Mouse (Mus musculus) lung, embryonic 15.5 days (tissue): ENCODE measurements around the gene Tgfb3. TPM values are rescaled to one million over a fixed set of nuclear protein-coding genes. Genes with fewer than 3 reads are reported as not detected.
A peak's percentile ranks its signal among the peaks of the same experiment; 100 is the strongest.

Source experiments
- ATAC-seq: fragments of 200-750 bp; cut with Nextera tagmentation; 2 replicates; pipeline ENCODE4 v1.8.0; 2017; ENCODE audit warnings: moderate number of reproducible peaks, borderline replicate concordance; ENCODE audit not compliant: low FRiP score, low TSS enrichment; ENCODE audit errors: extremely low read depth
- H3K27ac ChIP-seq: fragments of 300-500 bp; sonication (generic); 2 replicates; pipeline ENCODE4 v1.5.1; 2015; ENCODE audit warnings: moderate library complexity, mild to moderate bottlenecking, inconsistent platforms
- H3K27me3 ChIP-seq: fragments of 300-500 bp; sonication (generic); 2 replicates; pipeline ENCODE4 v1.6.1; 2015; ENCODE audit warnings: inconsistent platforms
- H3K36me3 ChIP-seq: fragments of 300-500 bp; sonication (generic); 2 replicates; pipeline ENCODE4 v1.6.1; 2015; ENCODE audit warnings: inconsistent platforms
- H3K4me1 ChIP-seq: fragments of 300-500 bp; sonication (generic); 2 replicates; pipeline ENCODE4 v1.6.1; 2015; ENCODE audit warnings: inconsistent platforms
- H3K4me2 ChIP-seq: fragments of 300-500 bp; sonication (generic); 2 replicates; pipeline ENCODE4 v1.6.1; 2015; ENCODE audit warnings: inconsistent platforms, mild to moderate bottlenecking, moderate library complexity
- H3K4me3 ChIP-seq: fragments of 300-500 bp; sonication (generic); 2 replicates; pipeline ENCODE4 v1.5.1; 2015; ENCODE audit warnings: mild to moderate bottlenecking, inconsistent platforms
- H3K9ac ChIP-seq: fragments of 300-500 bp; sonication (generic); 2 replicates; pipeline ENCODE4 v1.6.1; 2015; ENCODE audit warnings: inconsistent platforms
- H3K9me3 ChIP-seq: fragments of 300-500 bp; sonication (generic); 2 replicates; pipeline ENCODE4 v1.6.1; 2016; ENCODE audit warnings: inconsistent platforms
- WGBS: fragments of 180-500 bp; shearing (Covaris S2); methylation state at CpG from one replicate; pipeline ENCODE4 v1.1.7; 2015; 5-methylcytosine and 5-hydroxymethylcytosine counted together
- polyA plus RNA-seq: library from polyadenylated mRNA; unstranded; fragments of >200 nt; fragmentation: Nextera tagmentation; extraction: Ambion mirVana; gene quantifications from 2 replicates; pipeline ENCODE4 v1.2.1, GENCODE M21; 2015

Gene Tgfb3
- polyA plus RNA-seq, 1 experiment from 2014 or later = 51.8 TPM

- ATAC-seq = no peak
- no peak overlapping the region for H3K9ac ChIP-seq
- no peak overlapping the region for H3K4me3 ChIP-seq
- no peak overlapping the region for H3K4me2 ChIP-seq
- no peaks in the 10 kb centered on the region for H3K36me3 ChIP-seq
- H3K4me1 ChIP-seq = no peaks in the 10 kb centered on the region
- no peaks in the 10 kb centered on the region for H3K27me3 ChIP-seq
- no peaks in the 10 kb centered on the region for H3K9me3 ChIP-seq
- 74% methylated on average over 6 of the region's 6 CpGs for WGBS
- H3K27ac ChIP-seq = no peak overlapping the region
Measured at GRCm38 (mm10) chr12:86049813-86050212, 29.0 kb downstream of the Tgfb3 start.

DNA sequence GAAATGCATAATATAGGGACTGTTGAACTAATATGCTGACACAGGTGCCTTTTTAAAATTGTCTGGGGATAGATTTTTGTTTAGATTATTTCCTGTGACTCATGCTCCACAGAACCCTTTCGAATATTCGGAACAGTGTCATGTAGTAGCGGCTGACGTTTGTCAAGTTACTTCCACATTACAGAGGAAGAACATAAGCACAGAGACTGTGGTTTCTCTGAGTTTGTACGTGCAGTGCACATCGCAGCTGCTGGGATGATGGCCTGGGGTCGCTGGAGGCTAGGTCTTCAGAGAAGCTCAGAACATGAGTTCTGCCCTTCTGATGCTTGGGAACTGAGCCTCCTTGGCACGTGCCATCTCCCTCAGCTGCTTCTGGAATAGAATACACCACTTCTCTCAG is 31.5 kb downstream of the Tgfb3 start:
- peaks cover 5% of the 10 kb centered on the region; the same call in 1 of the 2 replicates for H3K36me3 ChIP-seq
- no peak overlapping the region for H3K27ac ChIP-seq
- no peaks in the 10 kb centered on the region for H3K4me1 ChIP-seq
- no peak for ATAC-seq
- no peak overlapping the region for H3K9ac ChIP-seq
- no peaks in the 10 kb centered on the region for H3K27me3 ChIP-seq
- H3K4me2 ChIP-seq = no peak overlapping the region
- H3K4me3 ChIP-seq = no peak overlapping the region
- 72% methylated on average over 8 of the region's 8 CpGs for WGBS
- H3K9me3 ChIP-seq = no peaks in the 10 kb centered on the region

- no peak for ATAC-seq
- H3K9me3 ChIP-seq = no peaks in the 10 kb centered on the region
- H3K36me3 ChIP-seq = peaks cover 5% of the 10 kb centered on the region; the same call in 1 of the 2 replicates
- no peak overlapping the region for H3K9ac ChIP-seq
- no peak overlapping the region for H3K4me3 ChIP-seq
- WGBS = 95% methylated on average over 2 of the region's 2 CpGs
- no peak overlapping the region for H3K27ac ChIP-seq
- no peaks in the 10 kb centered on the region for H3K27me3 ChIP-seq
- H3K4me1 ChIP-seq = no peaks in the 10 kb centered on the region
- H3K4me2 ChIP-seq = no peak overlapping the region
Measured at GRCm38 (mm10) chr12:86046776-86047175, 32.1 kb downstream of the Tgfb3 start.

- Histone ChIP-seq H3K36me3 (peaks cover 5% of the 10 kb centered on the region; the same call in 1 of the 2 replicates), H3K9ac (no peak overlapping the region), H3K27me3 (no peaks in the 10 kb centered on the region), H3K4me3 (no peak overlapping the region), H3K4me1 (no peaks in the 10 kb centered on the region), H3K4me2 (no peak overlapping the region), H3K27ac (no peak overlapping the region), H3K9me3 (no peaks in the 10 kb centered on the region)
- ATAC-seq = no peak
- 78% methylated on average over 5 of the region's 5 CpGs for WGBS
Measured at GRCm38 (mm10) chr12:86046141-86046540, 32.7 kb downstream of the Tgfb3 start.

- Histone ChIP-seq H3K9ac (no peak overlapping the region), H3K27ac (no peak overlapping the region), H3K9me3 (no peaks in the 10 kb centered on the region), H3K4me3 (no peak overlapping the region), H3K4me2 (no peak overlapping the region), H3K27me3 (no peaks in the 10 kb centered on the region), H3K36me3 (peaks cover 5% of the 10 kb centered on the region; the same call in 1 of the 2 replicates), H3K4me1 (peaks cover 12% of the 10 kb centered on the region)
- ATAC-seq = no peak
- WGBS = 75% methylated on average over 4 of the region's 6 CpGs
Measured at GRCm38 (mm10) chr12:86039751-86040150, 39.1 kb downstream of the Tgfb3 start.

- WGBS = 83% methylated on average over 5 of the region's 5 CpGs
- Histone ChIP-seq H3K27me3 (no peaks in the 10 kb centered on the region), H3K4me3 (no peak overlapping the region), H3K9ac (no peak overlapping the region), H3K27ac (no peak overlapping the region), H3K36me3 (peaks cover 5% of the 10 kb centered on the region; the same call in 1 of the 2 replicates), H3K9me3 (no peaks in the 10 kb centered on the region), H3K4me2 (no peak overlapping the region), H3K4me1 (peaks cover 12% of the 10 kb centered on the region)
- no peak for ATAC-seq
Measured at GRCm38 (mm10) chr12:86039078-86039477, 39.8 kb downstream of the Tgfb3 start.

DNA sequence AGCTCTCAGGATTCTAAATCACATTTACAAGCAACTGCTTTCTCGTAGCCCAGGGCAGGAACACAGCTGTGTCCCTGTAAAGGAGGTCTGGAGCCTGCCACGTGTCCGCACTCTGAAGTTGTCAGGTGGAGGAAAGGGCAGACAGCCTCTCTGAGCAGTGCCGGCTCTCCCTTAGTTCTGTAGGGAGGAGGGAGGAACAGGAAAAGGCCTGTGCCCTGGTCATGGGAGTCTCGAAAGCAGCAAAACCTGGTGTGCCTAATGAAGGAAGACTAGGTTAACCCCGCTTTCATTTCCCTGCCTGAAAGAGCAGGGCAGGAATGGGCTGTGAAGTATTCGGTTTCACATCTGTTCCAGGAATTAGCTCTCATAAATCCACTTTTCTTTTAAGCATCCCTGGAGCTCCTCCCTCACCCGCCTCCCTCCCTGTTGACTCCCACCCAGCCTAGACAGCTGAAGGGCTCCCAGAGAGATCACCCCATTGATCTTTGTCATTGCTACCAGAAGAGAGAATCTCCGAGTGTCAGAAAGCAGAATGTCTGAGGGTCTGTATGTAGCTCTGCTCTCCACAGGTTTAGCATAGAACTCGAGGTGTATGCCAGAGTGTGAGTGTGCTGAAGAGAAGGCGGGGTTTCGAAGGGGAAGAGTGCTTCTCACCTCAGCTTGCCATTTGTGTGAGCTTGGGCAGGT is 41.5 kb downstream of the Tgfb3 start:
- no peak overlapping the region for H3K4me2 ChIP-seq

GRCm38 (mm10) chr12:86036368-86037166 is 42.3 kb downstream of the Tgfb3 start:
- Histone ChIP-seq H3K36me3 (no peaks in the 10 kb centered on the region), H3K4me1 (peaks cover 14% of the 10 kb centered on the region), H3K4me3 (no peak overlapping the region), H3K27me3 (no peaks in the 10 kb centered on the region), H3K9me3 (no peaks in the 10 kb centered on the region), H3K27ac (peak overlapping the region; percentile 26), H3K9ac (no peak overlapping the region), H3K4me2 (no peak overlapping the region)
- WGBS = 38% methylated on average over 9 of the region's 9 CpGs
- ATAC-seq = no peak

More for the DNA sequence above, 41.5 kb downstream of the Tgfb3 start:
- H3K9me3 ChIP-seq = no peaks in the 10 kb centered on the region
- ATAC-seq = 0 out of 2 replicates have a peak, but pooled peaks have one; percentile 11
- H3K27ac ChIP-seq = peak overlapping the region; percentile 26
- H3K36me3 ChIP-seq = no peaks in the 10 kb centered on the region
- H3K27me3 ChIP-seq = no peaks in the 10 kb centered on the region
- H3K9ac ChIP-seq = no peak overlapping the region
- no peak overlapping the region for H3K4me3 ChIP-seq
- peaks cover 14% of the 10 kb centered on the region for H3K4me1 ChIP-seq
- 22% methylated on average over 12 of the region's 12 CpGs for WGBS

GRCm38 (mm10) chr12:86035586-86035985 is 43.3 kb downstream of the Tgfb3 start:
- Histone ChIP-seq H3K27ac (no peak overlapping the region), H3K4me1 (peaks cover 14% of the 10 kb centered on the region)

DNA sequence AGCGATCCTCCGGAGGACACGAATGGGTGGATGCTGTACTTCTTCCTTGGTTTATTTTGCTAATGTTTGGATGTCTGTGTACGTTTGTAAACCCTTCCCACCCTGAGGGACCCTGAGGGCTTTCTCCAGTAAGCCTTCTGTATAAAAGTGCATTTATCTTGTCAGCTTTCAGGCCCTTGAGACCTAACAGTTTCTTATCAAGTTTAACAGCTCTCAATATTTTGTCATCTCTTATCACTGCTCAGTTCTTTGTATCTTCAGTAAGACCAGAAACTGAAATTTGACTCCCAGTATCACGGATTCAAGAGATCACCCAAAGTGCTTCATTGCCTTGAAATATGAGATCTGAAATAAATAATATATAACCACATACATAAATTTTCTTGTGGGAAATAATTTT is 47.9 kb downstream of the Tgfb3 start:
- Histone ChIP-seq H3K4me1 (peaks cover 7% of the 10 kb centered on the region; the same call in 1 of the 2 replicates), H3K4me2 (no peak overlapping the region), H3K36me3 (0 out of 2 replicates have a peak, but pooled peaks cover 3% of the 10 kb centered on the region), H3K27me3 (no peaks in the 10 kb centered on the region), H3K4me3 (no peak overlapping the region), H3K9me3 (no peaks in the 10 kb centered on the region), H3K27ac (no peak overlapping the region), H3K9ac (no peak overlapping the region)
- WGBS = 52% methylated on average over 5 of the region's 5 CpGs
- no peak for ATAC-seq

More at GRCm38 (mm10) chr12:86035586-86035985, 43.3 kb downstream of the Tgfb3 start:
- ATAC-seq = no peak
- H3K9ac ChIP-seq = no peak overlapping the region
- H3K9me3 ChIP-seq = no peaks in the 10 kb centered on the region
- no peaks in the 10 kb centered on the region for H3K36me3 ChIP-seq
- H3K4me3 ChIP-seq = no peak overlapping the region
- H3K4me2 ChIP-seq = no peak overlapping the region
- no peaks in the 10 kb centered on the region for H3K27me3 ChIP-seq

GRCm38 (mm10) chr12:86027747-86028146 is 51.1 kb downstream of the Tgfb3 start:
- no peak overlapping the region for H3K9ac ChIP-seq
- 0 out of 2 replicates have a peak, but pooled peaks cover 3% of the 10 kb centered on the region for H3K36me3 ChIP-seq
- ATAC-seq = no peak
- H3K4me3 ChIP-seq = no peak overlapping the region
- H3K27ac ChIP-seq = no peak overlapping the region
- H3K27me3 ChIP-seq = no peaks in the 10 kb centered on the region
- H3K4me2 ChIP-seq = no peak overlapping the region
- H3K4me1 ChIP-seq = peaks cover 28% of the 10 kb centered on the region
- 80% methylated on average over 1 of the region's 1 CpGs for WGBS
- no peaks in the 10 kb centered on the region for H3K9me3 ChIP-seq

DNA sequence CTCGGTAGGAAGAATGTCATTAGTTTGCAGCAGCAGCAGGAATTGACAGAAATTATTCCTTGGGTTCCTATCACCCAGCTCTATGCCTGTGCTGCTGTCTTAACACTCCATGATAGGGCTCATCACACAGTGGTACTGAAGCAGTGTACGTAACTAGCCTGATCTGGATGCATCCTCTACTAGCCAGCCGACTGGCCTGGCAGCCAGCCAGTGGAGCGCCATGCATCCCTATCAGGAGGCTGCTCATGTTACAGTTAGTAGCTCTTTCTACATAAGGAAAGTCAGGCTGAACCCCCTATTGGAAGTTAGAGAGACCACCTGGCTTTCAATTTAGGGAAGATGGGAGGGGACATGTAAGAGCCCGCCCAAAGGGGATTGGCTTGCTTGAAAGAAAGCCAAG is 51.8 kb downstream of the Tgfb3 start:
- Histone ChIP-seq H3K27me3 (no peaks in the 10 kb centered on the region), H3K9me3 (no peaks in the 10 kb centered on the region), H3K4me3 (no peak overlapping the region), H3K4me2 (no peak overlapping the region), H3K36me3 (0 out of 2 replicates have a peak, but pooled peaks cover 3% of the 10 kb centered on the region), H3K4me1 (peaks cover 34% of the 10 kb centered on the region), H3K9ac (no peak overlapping the region), H3K27ac (no peak overlapping the region)
- 46% methylated on average over 5 of the region's 5 CpGs for WGBS
- ATAC-seq = peak; percentile 56; the same call in 1 of the 2 replicates
